Mouse (Mus musculus) right cerebral cortex, postnatal 10 days (tissue): ENCODE results near the gene Cfc1.
A peak's percentile ranks its signal among the peaks of the same experiment; 100 is the strongest.
"Not testable (repeated sequence)": the region's sequence is repeated elsewhere in the genome, so short reads cannot be mapped to it uniquely, and the experiment has no call there.

Experiments used
- DNase-seq, 2 experiments: peaks; one replicate each; pipeline ENCODE4 v3.0.0; 2021; ENCODE audit warnings: low spot score in 2 of 2

Cfc1 gene

GRCm38 (mm10) chr1:34535043-34535698 lies at the start of gene Cfc1:
TSS of gene Cfc1 (plus strand) at chr1:34535648.
- not testable (repeated sequence) for DNase-seq

GRCm38 (mm10) chr1:34487383-34487782 lies 48.1 kb upstream of the Cfc1 start:
- DNase-seq = no peak

GRCm38 (mm10) chr1:34489852-34490541 lies 45.5 kb upstream of the Cfc1 start:
- no peak for DNase-seq

GRCm38 (mm10) chr1:34491480-34491879 lies 44.0 kb upstream of the Cfc1 start:
- no peak for DNase-seq

GRCm38 (mm10) chr1:34502991-34503390 lies 32.5 kb upstream of the Cfc1 start:
- no peak for DNase-seq

- DNase-seq = no peak
Measured at GRCm38 (mm10) chr1:34505307-34505706, 30.1 kb upstream of the Cfc1 start.

GRCm38 (mm10) chr1:34505970-34506551 lies 29.4 kb upstream of the Cfc1 start:
- no peak for DNase-seq

- no peak for DNase-seq
Measured at GRCm38 (mm10) chr1:34507986-34508385, 27.5 kb upstream of the Cfc1 start.

GRCm38 (mm10) chr1:34510575-34510981 lies 24.9 kb upstream of the Cfc1 start:
- no peak for DNase-seq

- DNase-seq = peak; percentile 40 to 60
Measured at GRCm38 (mm10) chr1:34511027-34511426, 24.4 kb upstream of the Cfc1 start.

GRCm38 (mm10) chr1:34513068-34513467 lies 22.4 kb upstream of the Cfc1 start:
- no peak for DNase-seq

- no peak for DNase-seq
Measured at GRCm38 (mm10) chr1:34516595-34516994, 18.9 kb upstream of the Cfc1 start.

GRCm38 (mm10) chr1:34517297-34517696 lies 18.2 kb upstream of the Cfc1 start:
- not testable (repeated sequence) for DNase-seq

- DNase-seq = not testable (repeated sequence)
Measured at GRCm38 (mm10) chr1:34517797-34518196, 17.7 kb upstream of the Cfc1 start.

GRCm38 (mm10) chr1:34518259-34518658 lies 17.2 kb upstream of the Cfc1 start:
- DNase-seq = no peak

- DNase-seq = no peak
Measured at GRCm38 (mm10) chr1:34522205-34522849, 13.1 kb upstream of the Cfc1 start.

- DNase-seq = no peak
Measured at GRCm38 (mm10) chr1:34522850-34523244, 12.6 kb upstream of the Cfc1 start.

- DNase-seq = no peak
Measured at GRCm38 (mm10) chr1:34523647-34524046, 11.8 kb upstream of the Cfc1 start.

GRCm38 (mm10) chr1:34534574-34534973 lies 874 bp upstream of the Cfc1 start:
- DNase-seq = not testable (repeated sequence)

- no peak for DNase-seq
Measured at GRCm38 (mm10) chr1:34536291-34536766, 881 bp downstream of the Cfc1 start.

GRCm38 (mm10) chr1:34536767-34537485 lies 1.5 kb downstream of the Cfc1 start:
- no peak for DNase-seq

- DNase-seq = no peak
Measured at GRCm38 (mm10) chr1:34547074-34547473, 11.6 kb downstream of the Cfc1 start.
